Mouse (Mus musculus) urinary bladder, adult 18-20 months (tissue): Measurements from ENCODE around the gene Dcn.

Source experiments
- DNase-seq, 2 experiments: peaks; one replicate each; pipeline ENCODE4 v3.0.0; 2022; ENCODE audit warnings: low spot score in 2 of 2, mixed read lengths in 2 of 2

The Dcn gene

GRCm38 (mm10) chr10:97547740-97548139, 68.3 kb downstream of the Dcn start:
- no peak for DNase-seq

GRCm38 (mm10) chr10:97564957-97565856, 85.8 kb downstream of the Dcn start, which contains the start of gene Lum:
Gene Lum, plus strand, starts transcription at chr10:97565128.
- no peak for DNase-seq

- DNase-seq: peak in 1 of 2 experiments; percentile 7
These were observed 88.2 kb downstream of the Dcn start for GRCm38 (mm10) chr10:97567489-97568135.
